Mouse (Mus musculus) intestine, embryonic 16.5 days (tissue): ENCODE data around the gene Dennd5b. TPM values are rescaled to one million over a fixed set of nuclear protein-coding genes. Genes with fewer than 3 reads are reported as not detected.

ENCODE experiments used
- ATAC-seq: fragments of 200-750 bp; cut with Nextera tagmentation; 2 replicates; pipeline ENCODE4 v1.8.0; 2017; ENCODE audit warnings: moderate TSS enrichment, moderate library complexity
- H3K27ac ChIP-seq: fragments of 300-500 bp; sonication (generic); 2 replicates; pipeline ENCODE4 v1.5.1; 2014; ENCODE audit warnings: mild to moderate bottlenecking, low read length
- H3K27me3 ChIP-seq: fragments of 300-500 bp; sonication (generic); replicated peaks from 2 replicates; pipeline ENCODE4 v1.6.1; 2014; ENCODE audit warnings: low read length, control low read depth, mixed read lengths; ENCODE audit not compliant: control insufficient read depth, insufficient read depth
- H3K36me3 ChIP-seq: fragments of 300-500 bp; sonication (generic); 2 replicates; pipeline ENCODE4 v1.6.1; 2014; ENCODE audit warnings: low read length, control low read depth; ENCODE audit not compliant: control insufficient read depth, insufficient read depth
- H3K4me1 ChIP-seq: fragments of 300-500 bp; sonication (generic); 2 replicates; pipeline ENCODE4 v1.6.1; 2014; ENCODE audit warnings: low read length, control low read depth, mixed read lengths; ENCODE audit not compliant: control insufficient read depth, insufficient read depth
- H3K4me2 ChIP-seq: fragments of 300-500 bp; sonication (generic); 2 replicates; pipeline ENCODE4 v1.6.1; 2014; ENCODE audit warnings: low read depth, low read length, control low read depth
- H3K4me3 ChIP-seq: fragments of 300-500 bp; sonication (generic); 2 replicates; pipeline ENCODE4 v1.5.1; 2014; ENCODE audit warnings: mild to moderate bottlenecking, low read length
- H3K9ac ChIP-seq: fragments of 300-500 bp; sonication (generic); 2 replicates; pipeline ENCODE4 v1.6.1; 2014; ENCODE audit warnings: low read depth, low read length
- H3K9me3 ChIP-seq: fragments of 300-500 bp; sonication (generic); 2 replicates; pipeline ENCODE4 v1.6.1; 2016; ENCODE audit warnings: low read length, control low read depth; ENCODE audit not compliant: control insufficient read depth
- WGBS: fragments of 180-500 bp; shearing (Covaris S2); extraction: QIAGEN DNeasy Blood & Tissue Kit; methylation state at CpG from one replicate; pipeline ENCODE4 v1.1.7; 2014; 5-methylcytosine and 5-hydroxymethylcytosine counted together
- polyA plus RNA-seq: library from polyadenylated mRNA; unstranded; fragments of >200 nt; fragmentation: Nextera tagmentation; extraction: Ambion mirVana; gene quantifications from 2 replicates; pipeline ENCODE4 v1.2.1, GENCODE M21; 2015

Dennd5b gene
- polyA plus RNA-seq, 1 experiment from 2014 or later: 7.4 TPM

DNA sequence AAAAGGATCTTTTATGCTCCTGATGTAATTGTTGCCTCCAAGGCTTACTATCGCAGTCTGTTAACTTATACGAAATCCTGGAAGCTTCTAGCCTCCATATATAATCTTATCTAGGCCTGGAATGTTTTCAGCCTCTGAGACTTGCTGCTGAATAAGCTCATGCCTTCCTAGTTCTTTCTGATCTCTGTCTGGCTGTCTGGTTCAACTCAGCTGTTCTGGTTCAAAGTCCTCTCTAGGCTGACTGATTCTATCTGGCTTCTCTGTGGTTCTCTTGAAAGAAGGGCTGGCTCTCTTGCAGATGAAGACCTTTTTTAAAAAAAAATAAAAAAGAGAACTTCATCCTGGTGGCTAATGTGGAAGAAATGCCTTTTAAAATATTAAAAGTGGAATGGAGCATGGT, 128.6 kb downstream of the Dennd5b start:
- no peaks in the 10 kb centered on the region for H3K36me3 ChIP-seq
- 37% methylated on average over 2 of the region's 2 CpGs for WGBS
- ATAC-seq: peak; percentile 78
- H3K27me3 ChIP-seq: no peaks in the 10 kb centered on the region
- peaks cover 9% of the 10 kb centered on the region; the same call in 1 of the 2 replicates for H3K4me1 ChIP-seq
- H3K4me2 ChIP-seq: no peak overlapping the region
- H3K9me3 ChIP-seq: no peaks in the 10 kb centered on the region
- H3K9ac ChIP-seq: no peak overlapping the region
- H3K4me3 ChIP-seq: no peak overlapping the region
- peak overlapping the region; percentile 41 for H3K27ac ChIP-seq

DNA sequence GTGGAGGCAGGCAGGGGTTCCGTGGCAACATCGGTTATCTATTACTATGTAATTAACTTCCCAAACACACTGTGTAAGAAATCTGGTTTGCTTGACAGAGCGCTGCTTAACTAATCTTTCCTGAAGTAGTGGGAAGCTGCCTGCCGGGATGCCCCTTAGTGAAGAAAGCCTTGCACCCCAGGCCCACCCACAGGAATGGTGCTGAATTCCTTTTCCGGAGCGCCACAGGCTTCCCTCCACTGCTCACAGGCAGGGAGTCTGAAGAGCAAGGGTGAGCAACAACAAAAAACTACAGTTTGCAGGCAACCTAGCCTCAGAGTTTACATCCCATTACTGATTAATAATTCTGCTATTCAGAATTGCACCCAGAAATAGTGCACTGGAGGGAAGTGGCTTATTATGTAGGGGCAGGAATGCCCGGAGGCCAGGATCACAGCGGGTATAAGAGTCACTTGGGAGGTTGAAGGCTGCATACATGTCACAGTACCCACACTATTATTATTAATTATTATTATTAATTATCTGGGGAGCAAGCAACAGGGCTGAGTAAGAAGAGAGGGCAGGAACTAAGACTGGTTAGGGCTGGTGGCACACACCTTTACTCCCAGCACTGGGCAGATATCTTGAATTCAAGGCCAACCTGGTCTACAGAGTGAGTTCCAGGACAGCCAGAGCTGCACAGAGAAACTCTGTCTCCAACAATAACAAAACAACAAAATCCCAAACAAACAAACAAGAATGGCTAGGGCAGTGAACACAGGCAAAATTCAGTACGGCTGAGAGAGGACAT, 129.2 kb downstream of the Dennd5b start:
- Histone ChIP-seq H3K4me2 (no peak overlapping the region), H3K9ac (no peak overlapping the region), H3K9me3 (no peaks in the 10 kb centered on the region), H3K36me3 (no peaks in the 10 kb centered on the region), H3K4me1 (peaks cover 9% of the 10 kb centered on the region; the same call in 1 of the 2 replicates), H3K4me3 (no peak overlapping the region), H3K27me3 (no peaks in the 10 kb centered on the region), H3K27ac (peak overlapping the region; percentile 41)
- peak; percentile 50 for ATAC-seq
- 31% methylated on average over 9 of the region's 9 CpGs for WGBS

DNA sequence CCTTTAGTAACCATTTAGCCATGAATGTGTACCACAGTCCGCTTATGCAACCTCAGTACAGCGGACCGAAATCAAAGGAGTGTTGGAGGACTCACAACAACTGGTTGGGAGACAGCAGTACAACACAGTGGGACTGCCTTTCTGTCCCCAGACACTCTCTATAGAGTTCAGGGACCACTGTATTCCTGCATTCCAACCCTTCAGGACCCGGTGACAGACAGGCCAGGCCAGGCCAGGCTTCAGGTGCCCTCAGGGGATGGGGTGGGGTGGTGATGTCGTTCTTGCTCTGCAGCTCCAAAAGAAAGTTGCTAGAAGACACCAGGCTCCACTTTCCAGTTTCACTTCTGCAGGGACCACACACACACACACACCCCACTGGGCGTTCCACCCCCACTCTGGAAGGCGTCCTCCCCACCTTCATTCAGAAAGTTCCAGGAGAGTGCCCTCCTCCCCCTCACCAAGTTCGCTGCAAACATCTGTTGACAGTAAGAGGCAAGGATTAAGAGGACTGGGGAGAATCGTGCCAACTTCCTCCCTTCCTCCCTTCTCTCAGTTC, 130.0 kb downstream of the Dennd5b start:
- WGBS: 40% methylated on average over 9 of the region's 9 CpGs
- Histone ChIP-seq H3K36me3 (no peaks in the 10 kb centered on the region), H3K4me3 (no peak overlapping the region), H3K27me3 (no peaks in the 10 kb centered on the region), H3K4me2 (no peak overlapping the region), H3K4me1 (peaks cover 9% of the 10 kb centered on the region; the same call in 1 of the 2 replicates), H3K9me3 (no peaks in the 10 kb centered on the region), H3K9ac (no peak overlapping the region), H3K27ac (no peak overlapping the region)
- ATAC-seq: 0 out of 2 replicates have a peak, but pooled peaks have one; percentile 9

DNA sequence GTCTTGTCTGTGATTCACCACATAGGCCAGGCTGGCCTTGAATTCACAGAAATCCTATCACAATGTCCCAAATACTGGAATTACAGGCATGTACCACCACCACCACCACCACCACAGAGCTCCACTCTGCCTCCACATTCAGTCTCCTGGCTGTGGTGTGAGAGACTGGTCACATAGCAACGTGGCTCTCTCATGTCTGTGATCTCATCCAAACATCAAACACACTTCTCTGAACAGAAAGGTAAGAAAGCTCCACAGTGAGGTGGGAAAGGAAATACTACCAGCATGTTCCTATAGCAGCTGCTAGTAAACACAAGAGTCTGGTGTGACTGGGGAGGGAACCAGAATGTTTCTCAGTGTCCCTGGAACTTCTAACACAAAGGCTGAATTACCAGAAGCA, 140.2 kb downstream of the Dennd5b start:
- Histone ChIP-seq H3K4me3 (no peak overlapping the region), H3K36me3 (no peaks in the 10 kb centered on the region), H3K4me2 (no peak overlapping the region), H3K27me3 (no peaks in the 10 kb centered on the region), H3K27ac (no peak overlapping the region), H3K9ac (no peak overlapping the region), H3K9me3 (no peaks in the 10 kb centered on the region), H3K4me1 (no peaks in the 10 kb centered on the region)
- no peak for ATAC-seq
- WGBS: 12% methylated on average over 1 of the region's 1 CpGs

DNA sequence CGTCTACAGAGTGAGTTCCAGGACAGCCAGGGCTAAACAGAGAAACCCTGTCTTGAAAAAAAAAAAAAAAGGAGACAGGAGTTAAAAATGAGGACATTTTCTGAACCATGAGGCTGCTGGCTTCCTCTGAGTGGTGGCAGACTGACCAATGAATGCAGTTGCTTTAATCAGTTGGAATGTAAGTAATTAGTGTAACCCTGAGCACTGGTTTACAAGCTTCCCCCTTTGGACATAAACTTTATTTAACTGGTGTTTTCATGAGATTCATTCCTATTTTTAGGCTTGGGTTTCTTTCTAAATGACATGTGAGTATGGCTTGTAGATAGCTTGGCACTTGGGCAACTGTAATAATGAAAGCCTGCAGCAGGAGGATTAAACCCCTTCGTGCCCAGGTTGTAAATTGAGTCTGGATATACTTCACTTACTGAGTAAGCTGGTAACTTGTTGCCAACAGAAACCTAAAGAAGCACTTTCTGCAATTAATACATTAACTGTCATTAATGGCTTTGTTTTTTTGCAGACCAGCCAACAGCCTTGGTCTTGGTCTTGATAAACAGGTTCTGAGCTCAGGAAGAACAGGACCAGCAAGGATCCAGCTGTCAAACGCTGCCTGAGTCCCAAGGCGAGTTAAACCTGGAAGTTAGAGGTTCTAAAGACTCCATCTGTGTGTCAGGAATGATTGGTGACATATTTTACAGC, 141.8 kb downstream of the Dennd5b start:
- Histone ChIP-seq H3K9ac (no peak overlapping the region), H3K9me3 (no peaks in the 10 kb centered on the region), H3K36me3 (no peaks in the 10 kb centered on the region), H3K4me3 (no peak overlapping the region), H3K27me3 (no peaks in the 10 kb centered on the region), H3K4me1 (no peaks in the 10 kb centered on the region), H3K4me2 (no peak overlapping the region), H3K27ac (no peak overlapping the region)
- 39% methylated on average over 4 of the region's 4 CpGs for WGBS
- ATAC-seq: no peak

DNA sequence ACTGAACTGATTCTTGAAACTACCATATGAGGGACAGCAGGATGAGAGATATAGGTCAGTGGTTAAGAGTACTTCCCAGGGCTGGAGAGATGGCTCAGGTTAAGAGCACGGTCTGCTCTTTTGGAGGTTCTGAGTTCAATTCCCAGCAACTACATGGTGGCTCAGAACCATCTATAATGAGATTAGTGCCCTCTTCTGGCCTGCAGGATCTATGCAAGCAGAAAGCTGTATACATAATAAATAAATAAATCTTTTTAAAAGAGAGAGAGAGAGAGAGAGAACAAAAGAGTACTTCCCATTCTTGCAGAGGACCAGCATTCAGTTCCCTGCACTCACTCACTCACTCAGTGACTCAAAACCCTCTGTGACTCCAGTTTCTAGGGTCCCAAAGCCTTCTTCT, 142.8 kb downstream of the Dennd5b start:
- Histone ChIP-seq H3K27ac (no peak overlapping the region), H3K9me3 (no peaks in the 10 kb centered on the region), H3K27me3 (no peaks in the 10 kb centered on the region), H3K36me3 (no peaks in the 10 kb centered on the region), H3K4me3 (no peak overlapping the region), H3K4me2 (no peak overlapping the region), H3K9ac (no peak overlapping the region), H3K4me1 (no peaks in the 10 kb centered on the region)
- ATAC-seq: no peak
- WGBS: 96% methylated on average over 1 of the region's 1 CpGs

DNA sequence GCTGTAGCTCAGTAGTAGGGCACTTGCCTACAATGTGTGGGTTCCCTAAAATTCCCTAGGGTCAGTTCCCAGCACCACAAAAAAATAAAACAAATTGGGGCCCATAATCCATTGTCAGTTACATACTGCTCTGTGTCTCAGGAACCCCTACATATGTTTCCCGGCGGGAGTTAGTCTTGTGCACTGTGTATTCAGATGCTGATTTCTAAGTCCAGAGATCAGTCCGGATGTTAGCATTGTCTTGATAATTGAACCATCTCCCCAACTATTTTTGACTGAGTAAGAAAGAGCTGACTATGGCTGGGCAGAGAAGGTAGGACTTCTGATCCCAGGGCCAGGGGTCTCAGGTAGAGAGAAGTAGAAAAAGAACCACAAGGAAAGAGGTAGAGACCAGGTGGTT, 144.4 kb downstream of the Dennd5b start:
- Histone ChIP-seq H3K4me3 (no peak overlapping the region), H3K9me3 (no peaks in the 10 kb centered on the region), H3K36me3 (no peaks in the 10 kb centered on the region), H3K27me3 (no peaks in the 10 kb centered on the region), H3K4me1 (no peaks in the 10 kb centered on the region), H3K9ac (no peak overlapping the region), H3K27ac (no peak overlapping the region), H3K4me2 (no peak overlapping the region)
- no peak for ATAC-seq
- 86% methylated on average over 3 of the region's 3 CpGs for WGBS

DNA sequence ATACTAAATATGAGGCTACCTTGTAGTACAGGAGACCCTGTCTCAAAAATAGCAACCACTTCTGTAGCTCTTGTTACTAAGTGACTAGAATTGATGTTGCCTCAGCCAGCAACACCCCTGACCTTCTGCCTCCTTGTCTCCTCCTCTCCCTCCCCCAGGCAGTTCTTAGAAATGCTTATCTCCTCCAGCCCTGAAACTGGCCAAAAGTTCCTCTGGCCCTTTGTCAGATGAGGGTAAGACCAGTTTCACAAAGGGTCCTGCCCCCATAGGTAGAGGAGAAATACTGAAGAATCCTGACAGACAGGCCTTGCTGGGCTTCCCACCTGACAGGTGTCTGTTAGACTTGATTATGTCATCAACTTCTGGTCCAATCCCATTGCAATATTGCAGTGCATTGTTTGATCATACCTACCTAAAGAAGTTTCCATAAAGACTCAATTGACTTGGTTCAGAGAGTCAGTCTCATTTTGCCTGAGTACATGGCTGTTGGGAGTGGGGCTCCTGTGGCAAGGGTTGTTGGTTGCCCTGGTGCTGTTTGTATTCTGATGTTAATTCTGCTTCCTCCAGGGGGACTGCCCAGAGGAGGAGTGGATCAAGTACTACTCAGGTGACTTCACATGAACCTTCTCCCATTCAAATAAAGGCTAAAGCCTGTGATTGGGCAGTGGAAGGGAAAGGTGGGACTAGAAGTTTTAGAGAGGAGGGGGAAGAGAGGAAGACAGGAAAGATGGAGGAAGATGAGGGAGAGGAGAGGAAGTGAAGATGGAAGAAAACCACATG, 145.6 kb downstream of the Dennd5b start:
- Histone ChIP-seq H3K4me3 (no peak overlapping the region), H3K4me1 (no peaks in the 10 kb centered on the region), H3K9ac (no peak overlapping the region), H3K4me2 (no peak overlapping the region), H3K9me3 (no peaks in the 10 kb centered on the region), H3K27me3 (no peaks in the 10 kb centered on the region), H3K36me3 (no peaks in the 10 kb centered on the region), H3K27ac (no peak overlapping the region)
- ATAC-seq: no peak

DNA sequence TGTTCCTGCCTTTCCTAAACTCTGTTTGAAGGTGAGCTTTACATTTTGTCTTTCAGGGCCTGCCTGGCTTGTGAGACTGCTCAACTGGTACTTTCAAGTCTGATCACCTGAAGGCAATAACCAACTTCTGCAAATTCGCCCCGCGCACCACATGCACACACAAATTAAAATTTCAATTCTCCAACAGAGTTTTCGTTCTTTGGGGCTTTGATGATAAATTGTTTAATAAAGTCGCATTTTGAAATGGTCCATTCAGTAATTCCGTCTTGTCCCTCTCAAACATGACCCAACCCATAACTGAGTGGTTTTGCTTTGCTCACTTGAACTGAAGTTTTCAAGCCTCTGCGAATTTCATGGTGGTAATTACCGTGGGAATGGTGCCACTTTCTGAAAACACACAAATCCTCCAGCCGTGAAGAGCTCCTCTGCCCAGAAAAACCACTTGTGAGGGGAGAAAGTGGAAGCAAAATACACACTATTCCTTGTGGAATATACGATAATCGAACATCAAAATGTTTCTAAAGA, 154.5 kb downstream of the Dennd5b start:
- H3K27me3 ChIP-seq: no peaks in the 10 kb centered on the region
- H3K9me3 ChIP-seq: no peaks in the 10 kb centered on the region
- no peaks in the 10 kb centered on the region for H3K36me3 ChIP-seq
- peaks cover 10% of the 10 kb centered on the region for H3K4me1 ChIP-seq
- peak overlapping the region; percentile 52 for H3K9ac ChIP-seq
- peak overlapping the region; percentile 95 for H3K4me3 ChIP-seq
- WGBS: 32% methylated on average over 11 of the region's 11 CpGs
- peak overlapping the region; percentile 66 for H3K27ac ChIP-seq
- peak overlapping the region; percentile 50 for H3K4me2 ChIP-seq
- peak; percentile 10 for ATAC-seq
